Mouse (Mus musculus): ENCODE measurements around the gene Ces2e.
"Not testable (repeated sequence)": the region's sequence is repeated elsewhere in the genome, so short reads cannot be mapped to it uniquely, and the experiment has no call there.

Gene Ces2e

GRCm38 (mm10) chr8:104925972-104926596 lies at the start of gene Ces2e:
TSS of gene Ces2e (plus strand) at chr8:104926260.
- no peak for DNase-seq (ENCODE audit: low spot score in 2 of 2)

GRCm38 (mm10) chr8:104886223-104886926 lies 39.7 kb upstream of the Ces2e start:
- DNase-seq (ENCODE audit: low spot score in 2 of 2), result not testable (repeated sequence)

- DNase-seq (ENCODE audit: low spot score in 2 of 2), result no peak
These were observed 24.3 kb upstream of the Ces2e start for GRCm38 (mm10) chr8:104901746-104902145.

- DNase-seq (ENCODE audit: low spot score in 2 of 2), result no peak
These were observed 18.9 kb upstream of the Ces2e start for GRCm38 (mm10) chr8:104907111-104907510.

- DNase-seq (ENCODE audit: low spot score in 2 of 2), result not testable (repeated sequence)
These were observed 17.0 kb upstream of the Ces2e start for GRCm38 (mm10) chr8:104909021-104909420.

- DNase-seq (ENCODE audit: low spot score in 2 of 2), result not testable (repeated sequence)
These were observed 16.4 kb upstream of the Ces2e start for GRCm38 (mm10) chr8:104909651-104910050.

- DNase-seq (ENCODE audit: low spot score in 2 of 2), result no peak
These were observed 1.2 kb downstream of the Ces2e start for GRCm38 (mm10) chr8:104927301-104927700.

- DNase-seq (ENCODE audit: low spot score in 2 of 2), result no peak
These were observed 18.6 kb downstream of the Ces2e start for GRCm38 (mm10) chr8:104944665-104945064.

GRCm38 (mm10) chr8:104947056-104947455 lies 21.0 kb downstream of the Ces2e start, which contains the start of gene Ces2f:
TSS of gene Ces2f (plus strand) at chr8:104947356.
- no peak for DNase-seq (ENCODE audit: low spot score in 2 of 2)

GRCm38 (mm10) chr8:104949031-104949430 lies 23.0 kb downstream of the Ces2e start:
- DNase-seq (ENCODE audit: low spot score in 2 of 2), result no peak

- peak; percentile 33 to 47 for DNase-seq (ENCODE audit: low spot score in 2 of 2)
These were observed 35.5 kb downstream of the Ces2e start, which contains the start of gene Ces2g for GRCm38 (mm10) chr8:104961537-104961961. TSS of gene Ces2g (plus strand) at chr8:104961718.

- DNase-seq (ENCODE audit: low spot score in 2 of 2), result peak; percentile 30 to 59
These were observed 36.3 kb downstream of the Ces2e start for GRCm38 (mm10) chr8:104962229-104962901.

- no peak for DNase-seq (ENCODE audit: low spot score in 2 of 2)
These were observed 37.4 kb downstream of the Ces2e start for GRCm38 (mm10) chr8:104963375-104963894.

- DNase-seq (ENCODE audit: low spot score in 2 of 2), result no peak
These were observed 58.1 kb downstream of the Ces2e start for GRCm38 (mm10) chr8:104984126-104984525.

Measured in spleen, postnatal 36 days (tissue).